Mouse (Mus musculus): ENCODE data around the gene Spsb2.

Gene Spsb2

GRCm38 (mm10) chr6:124808358-124809012, at the start of gene Spsb2:
Spsb2 (plus strand) TSS chr6:124808661.
- DNase-seq (ENCODE audit: low read depth, low spot score): no peak

- DNase-seq (ENCODE audit: low read depth, low spot score): no peak
Observed at GRCm38 (mm10) chr6:124758849-124759232, 49.6 kb upstream of the Spsb2 start.

- no peak for DNase-seq (ENCODE audit: low read depth, low spot score)
Observed at GRCm38 (mm10) chr6:124759259-124759658, 49.2 kb upstream of the Spsb2 start.

- DNase-seq (ENCODE audit: low read depth, low spot score): no peak
Observed at GRCm38 (mm10) chr6:124765951-124766350, 42.5 kb upstream of the Spsb2 start.

GRCm38 (mm10) chr6:124767536-124767919, 40.9 kb upstream of the Spsb2 start:
- no peak for DNase-seq (ENCODE audit: low read depth, low spot score)

- DNase-seq (ENCODE audit: low read depth, low spot score): no peak
Observed at GRCm38 (mm10) chr6:124767920-124768703, 40.3 kb upstream of the Spsb2 start.

GRCm38 (mm10) chr6:124768704-124769044, 39.8 kb upstream of the Spsb2 start:
- DNase-seq (ENCODE audit: low read depth, low spot score): no peak

GRCm38 (mm10) chr6:124769101-124769765, 39.2 kb upstream of the Spsb2 start, which contains the start of gene Eno2:
Eno2 (minus strand) TSS chr6:124769673.
- no peak for DNase-seq (ENCODE audit: low read depth, low spot score)

GRCm38 (mm10) chr6:124770013-124770412, 38.4 kb upstream of the Spsb2 start:
- DNase-seq (ENCODE audit: low read depth, low spot score): no peak

GRCm38 (mm10) chr6:124770511-124770910, 38.0 kb upstream of the Spsb2 start:
- DNase-seq (ENCODE audit: low read depth, low spot score): no peak

- DNase-seq (ENCODE audit: low read depth, low spot score): no peak
Observed at GRCm38 (mm10) chr6:124779222-124779983, 29.1 kb upstream of the Spsb2 start, which contains the start of gene Lrrc23. Lrrc23 (minus strand) TSS chr6:124779727.

- no peak for DNase-seq (ENCODE audit: low read depth, low spot score)
Observed at GRCm38 (mm10) chr6:124779984-124780416, 28.5 kb upstream of the Spsb2 start.

GRCm38 (mm10) chr6:124780917-124781316, 27.5 kb upstream of the Spsb2 start:
- DNase-seq (ENCODE audit: low read depth, low spot score): no peak

GRCm38 (mm10) chr6:124782436-124782835, 26.0 kb upstream of the Spsb2 start:
- DNase-seq (ENCODE audit: low read depth, low spot score): no peak

- DNase-seq (ENCODE audit: low read depth, low spot score): no peak
Observed at GRCm38 (mm10) chr6:124786756-124787420, 21.6 kb upstream of the Spsb2 start.

- no peak for DNase-seq (ENCODE audit: low read depth, low spot score)
Observed at GRCm38 (mm10) chr6:124787722-124788121, 20.7 kb upstream of the Spsb2 start.

- no peak for DNase-seq (ENCODE audit: low read depth, low spot score)
Observed at GRCm38 (mm10) chr6:124789519-124789918, 18.9 kb upstream of the Spsb2 start.

- no peak for DNase-seq (ENCODE audit: low read depth, low spot score)
Observed at GRCm38 (mm10) chr6:124790121-124790520, 18.3 kb upstream of the Spsb2 start.

GRCm38 (mm10) chr6:124791911-124792310, 16.6 kb upstream of the Spsb2 start:
- DNase-seq (ENCODE audit: low read depth, low spot score): no peak

GRCm38 (mm10) chr6:124795781-124796180, 12.7 kb upstream of the Spsb2 start:
- DNase-seq (ENCODE audit: low read depth, low spot score): no peak

GRCm38 (mm10) chr6:124796200-124796599, 12.3 kb upstream of the Spsb2 start:
- DNase-seq (ENCODE audit: low read depth, low spot score): no peak

Measured in telencephalon, adult 2 months (tissue).